Mouse (Mus musculus) embryonic facial prominence, embryonic 10.5 days (tissue): ENCODE data around the gene Olfr1137. TPM values are rescaled to one million over a fixed set of nuclear protein-coding genes. Genes with fewer than 3 reads are reported as not detected.

Source experiments
- DNase-seq: peaks from one replicate; pipeline ENCODE4 v3.0.0-alpha.2; 2017; ENCODE audit warnings: low spot score
- H3K27ac ChIP-seq: fragments of 300-500 bp; sonication (generic); replicated peaks from 2 replicates; pipeline ENCODE4 v1.5.1; 2016; ENCODE audit warnings: mild to moderate bottlenecking
- H3K27me3 ChIP-seq: fragments of 300-500 bp; sonication (generic); replicated peaks from 2 replicates; pipeline ENCODE4 v1.6.1; 2016; ENCODE audit warnings: low read depth, mild to moderate bottlenecking; ENCODE audit not compliant: poor library complexity, severe bottlenecking
- H3K36me3 ChIP-seq: fragments of 300-500 bp; sonication (generic); replicated peaks from 2 replicates; pipeline ENCODE4 v1.6.1; 2016; ENCODE audit warnings: mild to moderate bottlenecking, moderate library complexity
- H3K4me1 ChIP-seq: fragments of 300-500 bp; sonication (generic); 2 replicates; pipeline ENCODE4 v1.6.1; 2016
- H3K4me3 ChIP-seq: fragments of 300-500 bp; sonication (generic); 2 replicates; pipeline ENCODE4 v1.5.1; 2016; ENCODE audit warnings: mild to moderate bottlenecking, moderate library complexity
- H3K9me3 ChIP-seq: fragments of 300-500 bp; sonication (generic); 2 replicates; pipeline ENCODE4 v1.6.1; 2016; ENCODE audit warnings: mild to moderate bottlenecking
- WGBS: fragments of 180-500 bp; shearing (Covaris S2); methylation state at CpG from one replicate; pipeline ENCODE4 v1.1.7; 2016; 5-methylcytosine and 5-hydroxymethylcytosine counted together
- polyA plus RNA-seq: library from polyadenylated mRNA; unstranded; fragments of >200 nt; fragmentation: Nextera tagmentation; extraction: Ambion mirVana; gene quantifications from 2 replicates; pipeline ENCODE4 v1.2.1, GENCODE M21; 2016

The Olfr1137 gene
- polyA plus RNA-seq = not detected in 2 replicates

DNA sequence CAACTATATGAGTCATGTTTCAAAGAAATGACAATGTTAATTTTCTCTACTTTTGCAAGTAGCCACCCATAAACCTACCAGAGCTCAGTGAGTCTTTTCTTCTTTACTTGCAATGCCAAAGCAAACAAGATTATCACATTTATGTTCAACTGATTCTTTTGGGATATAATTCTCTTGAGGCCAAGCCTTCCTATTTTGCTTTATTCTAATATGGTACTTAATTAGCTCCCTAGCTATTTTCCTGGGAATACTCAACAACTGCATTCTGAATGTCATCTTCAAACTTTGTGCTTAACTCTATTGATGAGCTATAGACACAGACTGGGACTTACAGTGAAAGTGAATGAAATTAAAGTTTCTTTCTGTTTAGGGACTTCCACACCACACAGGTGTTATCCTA lies at the start of gene Olfr1137:
Olfr1137 (minus strand) TSS at position 101 of the 400 bp plus-strand sequence.
- no peak for DNase-seq

DNA sequence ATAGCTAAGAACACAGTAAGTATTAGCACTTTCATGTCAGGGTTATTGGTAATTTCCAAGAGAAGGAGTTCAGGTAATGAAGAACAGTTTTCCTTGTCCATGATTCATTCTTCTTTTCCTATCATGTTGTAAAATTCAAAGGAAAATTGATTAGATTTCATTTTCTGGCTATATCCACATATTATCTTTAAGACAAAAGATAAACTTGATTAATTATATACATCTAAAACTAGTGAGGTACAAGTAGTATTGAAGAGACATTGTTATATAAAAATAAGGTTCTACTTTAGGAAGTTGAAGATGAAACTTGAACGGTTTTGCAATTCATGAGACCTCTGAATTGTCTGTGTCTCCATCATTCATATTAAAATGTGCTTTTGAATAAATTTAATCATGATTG lies 40.9 kb upstream of the Olfr1137 start, which contains the start of gene Olfr1141:
Olfr1141 (minus strand) TSS at position 101 of the 400 bp plus-strand sequence.
- Histone ChIP-seq H3K9me3 (no peaks in the 10 kb centered on the region), H3K27ac (no peak within 1 kb of the TSS), H3K4me1 (no peaks in the 10 kb centered on the region), H3K36me3 (no peaks in the 10 kb centered on the region), H3K4me3 (no peak within 1 kb of the TSS), H3K27me3 (no peaks in the 10 kb centered on the region)
- WGBS = 91% methylated on average over 1 of the region's 1 CpGs
- no peak for DNase-seq

More for the DNA sequence above, at the start of gene Olfr1137:
- H3K27ac ChIP-seq = no peak within 1 kb of the TSS
- no peak within 1 kb of the TSS for H3K4me3 ChIP-seq
- no peaks in the 10 kb centered on the region for H3K9me3 ChIP-seq
- no peaks in the 10 kb centered on the region for H3K4me1 ChIP-seq
- H3K36me3 ChIP-seq = no peaks in the 10 kb centered on the region
- H3K27me3 ChIP-seq = no peaks in the 10 kb centered on the region

DNA sequence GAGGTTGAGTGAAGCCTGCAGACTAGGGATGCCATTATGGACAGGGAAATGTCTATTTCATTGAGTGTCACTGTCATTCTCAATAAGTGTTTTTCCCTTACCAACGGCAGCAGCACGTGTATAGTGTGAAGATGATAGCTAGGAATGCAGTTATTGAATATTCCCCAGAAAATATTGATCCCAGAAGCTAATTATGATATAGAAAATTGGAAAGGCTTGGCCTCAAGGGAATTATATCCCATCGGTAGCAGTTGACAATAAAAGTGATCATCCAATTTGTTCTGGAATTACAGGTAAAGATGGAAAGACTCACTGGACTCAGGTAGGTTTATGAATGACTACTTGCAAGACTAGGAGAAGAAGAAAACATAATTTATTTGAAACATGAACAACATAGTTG lies 30.5 kb upstream of the Olfr1137 start, which contains the start of gene Olfr1140:
Olfr1140 (plus strand) TSS at position 301 of the 400 bp plus-strand sequence.
- no peak within 1 kb of the TSS for H3K27ac ChIP-seq
- no peaks in the 10 kb centered on the region for H3K9me3 ChIP-seq
- H3K4me3 ChIP-seq = no peak within 1 kb of the TSS
- 85% methylated on average over 3 of the region's 3 CpGs for WGBS
- DNase-seq = no peak
- no peaks in the 10 kb centered on the region for H3K36me3 ChIP-seq
- H3K4me1 ChIP-seq = no peaks in the 10 kb centered on the region
- no peaks in the 10 kb centered on the region for H3K27me3 ChIP-seq

DNA sequence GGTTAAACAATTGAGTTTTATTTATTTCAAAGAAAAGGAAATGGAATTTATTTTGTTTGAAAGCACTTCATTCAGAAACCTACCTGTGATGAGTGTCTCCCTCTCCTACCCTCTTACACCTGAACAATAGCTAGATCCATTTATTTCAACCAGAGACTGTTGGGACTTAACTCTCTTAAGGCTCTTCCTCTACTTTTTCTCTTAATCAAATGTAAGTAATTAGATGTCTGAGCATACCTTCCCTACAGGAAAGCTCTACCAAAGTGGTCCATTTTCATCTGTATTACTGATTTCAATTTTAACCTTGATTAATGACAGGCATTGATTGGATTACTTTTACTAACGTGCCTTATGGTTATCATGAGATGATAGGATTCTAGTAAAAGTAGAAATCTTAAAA lies 26.9 kb upstream of the Olfr1137 start, which contains the start of gene Olfr1138:
Olfr1138 (minus strand) TSS at position 101 of the 400 bp plus-strand sequence.
- Histone ChIP-seq H3K9me3 (no peaks in the 10 kb centered on the region), H3K4me1 (no peaks in the 10 kb centered on the region), H3K36me3 (no peaks in the 10 kb centered on the region), H3K27me3 (no peaks in the 10 kb centered on the region), H3K4me3 (no peak within 1 kb of the TSS), H3K27ac (no peak within 1 kb of the TSS)
- WGBS = 83% methylated on average over 1 of the region's 1 CpGs
- no peak for DNase-seq

DNA sequence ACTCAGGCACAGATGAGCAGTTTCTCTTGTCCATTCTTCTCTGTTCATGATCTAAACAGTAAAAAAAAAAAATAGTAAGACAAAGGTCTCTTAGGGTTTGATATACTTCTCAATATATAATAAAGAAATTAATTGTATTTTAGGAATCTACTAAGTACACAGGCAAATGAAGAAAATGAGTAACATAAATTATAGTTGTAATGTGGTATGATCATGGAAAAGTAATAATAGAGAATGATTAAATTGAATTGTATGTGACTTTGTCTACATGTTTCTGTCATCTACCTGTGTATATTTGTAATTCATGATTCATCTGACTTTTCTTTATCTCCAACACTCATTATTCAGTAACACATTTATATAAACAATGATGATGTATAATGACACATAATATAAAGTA lies 19.1 kb downstream of the Olfr1137 start, which contains the start of gene Olfr1136:
Olfr1136 (minus strand) TSS at position 101 of the 400 bp plus-strand sequence.
- Histone ChIP-seq H3K9me3 (no peaks in the 10 kb centered on the region), H3K4me3 (no peak within 1 kb of the TSS), H3K27me3 (no peaks in the 10 kb centered on the region), H3K27ac (no peak within 1 kb of the TSS), H3K36me3 (no peaks in the 10 kb centered on the region), H3K4me1 (no peaks in the 10 kb centered on the region)
- DNase-seq = no peak

DNA sequence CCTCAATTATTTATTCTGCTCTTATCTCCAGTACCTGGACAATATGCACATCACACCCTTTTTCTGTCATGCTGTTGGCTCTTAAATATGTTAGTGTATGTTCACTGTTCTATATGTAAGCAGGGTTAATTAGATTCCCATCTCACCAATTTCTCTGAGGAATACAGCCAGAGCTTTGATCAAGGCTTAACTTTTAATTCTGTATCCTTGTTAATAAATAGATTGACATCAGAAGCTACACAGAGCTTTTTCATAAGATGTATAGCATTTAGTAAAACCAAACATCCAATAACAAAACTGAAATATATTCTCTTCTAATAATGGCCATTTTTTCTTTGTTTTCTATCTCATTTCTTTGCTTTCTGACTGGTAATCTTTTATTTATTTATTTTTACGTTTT lies 39.4 kb downstream of the Olfr1137 start, which contains the start of gene Olfr1135:
Olfr1135 (minus strand) TSS at position 101 of the 400 bp plus-strand sequence.
- H3K9me3 ChIP-seq = no peaks in the 10 kb centered on the region
- no peak for DNase-seq
- no peaks in the 10 kb centered on the region for H3K27me3 ChIP-seq
- WGBS = 26% methylated on average over 1 of the region's 1 CpGs
- H3K4me1 ChIP-seq = no peaks in the 10 kb centered on the region
- H3K27ac ChIP-seq = no peak within 1 kb of the TSS
- H3K36me3 ChIP-seq = no peaks in the 10 kb centered on the region
- no peak within 1 kb of the TSS for H3K4me3 ChIP-seq

Other genes starting within 250 kb of the Olfr1137 start
- gene Pramel7, start 216.1 kb downstream of the Olfr1137 start, polyA plus RNA-seq = not detected in 2 replicates
- not detected in 2 replicates for gene Pramel6, start 206.6 kb downstream of the Olfr1137 start, polyA plus RNA-seq
- gene Olfr153, start 181.4 kb downstream of the Olfr1137 start, polyA plus RNA-seq = not detected in 2 replicates
- gene Olfr1128, start 167.6 kb downstream of the Olfr1137 start, polyA plus RNA-seq = not detected in 2 replicates
- not detected in 2 replicates for gene Olfr1129, start 139.3 kb downstream of the Olfr1137 start, polyA plus RNA-seq
- gene Olfr1130, start 107.0 kb downstream of the Olfr1137 start, polyA plus RNA-seq = not detected in 2 replicates
- gene Olfr1131, start 86.1 kb downstream of the Olfr1137 start, polyA plus RNA-seq = not detected in 2 replicates
- not detected in 2 replicates for gene Olfr1132, start 75.6 kb downstream of the Olfr1137 start, polyA plus RNA-seq
- not detected in 2 replicates for gene Olfr1133, start 65.8 kb downstream of the Olfr1137 start, polyA plus RNA-seq
- not detected in 2 replicates for gene Olfr1134, start 54.7 kb downstream of the Olfr1137 start, polyA plus RNA-seq
- gene Olfr1135, start 39.5 kb downstream of the Olfr1137 start, polyA plus RNA-seq = not detected in 2 replicates
- not detected in 2 replicates for gene Olfr1136, start 19.2 kb downstream of the Olfr1137 start, polyA plus RNA-seq
- not detected in 2 replicates for gene Olfr1138, start 26.8 kb upstream of the Olfr1137 start, polyA plus RNA-seq
- not detected in 2 replicates for gene Olfr1140, start 30.6 kb upstream of the Olfr1137 start, polyA plus RNA-seq
- not detected in 2 replicates for gene Olfr1141, start 40.8 kb upstream of the Olfr1137 start, polyA plus RNA-seq
- gene Olfr152, start 66.3 kb upstream of the Olfr1137 start, polyA plus RNA-seq = not detected in 2 replicates
- gene Olfr1143, start 87.4 kb upstream of the Olfr1137 start, polyA plus RNA-seq = not detected in 2 replicates
- gene Olfr1145, start 96.6 kb upstream of the Olfr1137 start, polyA plus RNA-seq = not detected in 2 replicates
- gene Olfr1148, start 117.4 kb upstream of the Olfr1137 start, polyA plus RNA-seq = not detected in 2 replicates
- gene Olfr1150-ps1, start 130.8 kb upstream of the Olfr1137 start, polyA plus RNA-seq = not detected in 2 replicates
- gene Olfr1151, start 142.7 kb upstream of the Olfr1137 start, polyA plus RNA-seq = not detected in 2 replicates
- gene Olfr1152, start 153.3 kb upstream of the Olfr1137 start, polyA plus RNA-seq = not detected in 2 replicates
- not detected in 2 replicates for gene Olfr1153, start 181.8 kb upstream of the Olfr1137 start, polyA plus RNA-seq
- not detected in 2 replicates for gene Olfr1154, start 192.0 kb upstream of the Olfr1137 start, polyA plus RNA-seq
- gene Olfr1155, start 232.0 kb upstream of the Olfr1137 start, polyA plus RNA-seq = not detected in 2 replicates
- not detected in 2 replicates for gene Olfr1156, start 239.9 kb upstream of the Olfr1137 start, polyA plus RNA-seq